Mouse (Mus musculus) ES-E14 (cell line): Measurements from ENCODE around the gene Cgn. TPM values are rescaled to one million over a fixed set of nuclear protein-coding genes. Genes with fewer than 3 reads are reported as not detected.

Experiments used
- DNase-seq: peaks from one replicate; pipeline ENCODE4 v3.0.0-alpha.2; 2013; ENCODE audit warnings: low read depth, low spot score
- H3K27ac ChIP-seq: 2 replicates; pipeline ENCODE4 v1.5.1; 2012; ENCODE audit warnings: low read depth, mild to moderate bottlenecking, low read length, moderate library complexity, mixed read lengths; ENCODE audit not compliant: poor library complexity, insufficient read depth, severe bottlenecking
- H3K36me3 ChIP-seq: 2 replicates; pipeline ENCODE4 v1.6.1; 2012; ENCODE audit warnings: mild to moderate bottlenecking, low read length, moderate library complexity, mixed read lengths; ENCODE audit not compliant: control insufficient read depth, poor library complexity, insufficient read depth, severe bottlenecking
- H3K4me1 ChIP-seq, 2 experiments: fragments of 150-350 bp in 1 of 2; sonication (generic) in 1 of 2; 2 replicates each; pipeline ENCODE4 v1.6.1; 2012; ENCODE audit warnings: low read length in 2 of 2, mild to moderate bottlenecking in 1 of 2, mixed read lengths in 1 of 2; ENCODE audit not compliant: control insufficient read depth in 2 of 2, insufficient read depth in 2 of 2, poor library complexity in 1 of 2
- H3K4me3 ChIP-seq, 2 experiments: fragments of 150-350 bp in 1 of 2; sonication (generic) in 1 of 2; 2 replicates each; pipeline ENCODE4 v1.5.1; 2012; ENCODE audit warnings: low read length in 2 of 2, low read depth in 1 of 2, mild to moderate bottlenecking in 1 of 2, mixed read lengths in 1 of 2; ENCODE audit not compliant: insufficient read depth in 1 of 2, poor library complexity in 1 of 2, severe bottlenecking in 1 of 2
- H3K9ac ChIP-seq: 2 replicates; pipeline ENCODE4 v1.6.1; 2012; ENCODE audit warnings: low read depth, mild to moderate bottlenecking, low read length, mixed read lengths; ENCODE audit not compliant: poor library complexity, insufficient read depth, severe bottlenecking
- H3K9me3 ChIP-seq: fragments of 150-350 bp; sonication (generic); 2 replicates; pipeline ENCODE4 v1.6.1; 2012; ENCODE audit warnings: low read depth, mild to moderate bottlenecking, low read length; ENCODE audit not compliant: control insufficient read depth, insufficient read depth
- CHD2 ChIP-seq: IDR thresholded peaks from 2 replicates; pipeline ENCODE4 v1.6.1; 2014; ENCODE audit warnings: mild to moderate bottlenecking, low read depth, low read length, inconsistent platforms
- HCFC1 ChIP-seq: IDR thresholded peaks from 2 replicates; pipeline ENCODE4 v1.6.1; 2012; ENCODE audit warnings: low read length, inconsistent platforms, borderline replicate concordance; ENCODE audit not compliant: insufficient read depth
- MAFK ChIP-seq: IDR thresholded peaks from 2 replicates; pipeline ENCODE4 v1.6.1; 2014; ENCODE audit warnings: mild to moderate bottlenecking, low read depth, low read length, inconsistent platforms; ENCODE audit not compliant: insufficient read depth
- ZC3H11A ChIP-seq: IDR thresholded peaks from 2 replicates; pipeline ENCODE4 v1.6.1; 2012; ENCODE audit warnings: low read depth, mild to moderate bottlenecking, inconsistent platforms, low read length, borderline replicate concordance
- ZNF384 ChIP-seq: IDR thresholded peaks from 2 replicates; pipeline ENCODE4 v1.6.1; 2012; ENCODE audit warnings: low read depth, low read length, inconsistent platforms
- in situ Hi-C, 2 experiments: fragments of 600-800 bp; cut with MboI; formaldehyde crosslinking; loops; one replicate each; pipeline ENCODE4 v1.15.1; 2025; ENCODE audit warnings: low sequenced_read_pairs in 2 of 2, inconsistent platforms in 1 of 2; ENCODE audit not compliant: unreplicated experiment in 2 of 2
- total RNA-seq: library from RNA; depleted of rRNA; stranded (reverse); fragments of 300-350 nt; gene quantifications from 2 replicates; pipeline ENCODE4 v1.2.3, GENCODE M21; 2012

The Cgn gene
- total RNA-seq, 1 experiment, result 28.8 TPM

- H3K4me3 ChIP-seq, result no peak overlapping the region
- peaks cover 0 to 4% of the 10 kb centered on the region in 2 experiments; a peak in 2 of 4 replicates for H3K4me1 ChIP-seq
- H3K9ac ChIP-seq, result no peak overlapping the region
- H3K27ac ChIP-seq, result no peak overlapping the region
- H3K9me3 ChIP-seq, result no peaks in the 10 kb centered on the region
- no peak for DNase-seq
- in situ Hi-C loops, result no loop called here
- no peak for TF ChIP-seq ZC3H11A
- no peak for TF ChIP-seq ZNF384
- no peak for TF ChIP-seq CHD2
- TF ChIP-seq MAFK, result no peak
- TF ChIP-seq HCFC1, result no peak
- no peaks in the 10 kb centered on the region for H3K36me3 ChIP-seq
Observed at GRCm38 (mm10) chr3:94824110-94824509, 37.8 kb upstream of the Cgn start.

DNA sequence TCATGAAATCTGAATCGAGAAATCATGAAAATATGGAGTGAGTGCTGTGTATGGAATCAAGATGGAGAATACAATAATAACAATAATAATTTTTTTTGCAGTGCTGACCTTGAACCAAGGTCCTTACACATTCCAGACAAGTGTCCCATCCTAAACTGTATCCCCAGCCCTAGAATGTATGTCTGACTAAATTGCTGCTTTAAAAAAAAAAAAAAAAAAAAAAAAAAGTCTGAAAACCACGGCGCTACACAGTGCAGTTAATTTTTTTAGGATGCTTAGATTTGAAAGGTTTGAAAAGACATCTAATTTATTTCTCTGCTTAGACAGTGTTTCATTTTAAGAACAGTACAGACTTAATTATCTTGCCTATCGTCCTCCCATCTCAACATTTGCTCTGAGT is 35.8 kb upstream of the Cgn start:
- TF ChIP-seq CHD2, result no peak
- TF ChIP-seq ZNF384, result peak; percentile 44; the same call in 1 of the 2 replicates
- Histone ChIP-seq H3K4me1 (peaks cover 0 to 4% of the 10 kb centered on the region in 2 experiments; a peak in 2 of 4 replicates), H3K36me3 (no peaks in the 10 kb centered on the region), H3K9ac (no peak overlapping the region), H3K9me3 (no peaks in the 10 kb centered on the region), H3K4me3 (peak overlapping the region in 1 of 2 experiments; percentile 66; a peak in 1 of 4 replicates), H3K27ac (no peak overlapping the region)
- in situ Hi-C loops, result no loop called here
- DNase-seq, result no peak

GRCm38 (mm10) chr3:94821008-94821638 is 34.8 kb upstream of the Cgn start:
- H3K36me3 ChIP-seq, result no peaks in the 10 kb centered on the region
- peaks cover 0 to 4% of the 10 kb centered on the region in 2 experiments; a peak in 2 of 4 replicates for H3K4me1 ChIP-seq
- H3K9ac ChIP-seq, result peak overlapping the region; percentile 81
- no peak for DNase-seq
- in situ Hi-C loops, result no loop called here
- H3K4me3 ChIP-seq, result peak overlapping the region; percentile 66 to 84
- H3K27ac ChIP-seq, result no peak overlapping the region
- TF ChIP-seq ZNF384 (no peak), ZC3H11A (no peak), HCFC1 (no peak), CHD2 (no peak)
- H3K9me3 ChIP-seq, result no peaks in the 10 kb centered on the region

- H3K4me1 ChIP-seq, result peaks cover 0 to 4% of the 10 kb centered on the region in 2 experiments; a peak in 2 of 4 replicates
- in situ Hi-C loops, result no loop called here
- H3K4me3 ChIP-seq, result no peak overlapping the region
- no peak for DNase-seq
- H3K9me3 ChIP-seq, result no peaks in the 10 kb centered on the region
- no peak overlapping the region for H3K27ac ChIP-seq
- no peaks in the 10 kb centered on the region for H3K36me3 ChIP-seq
- no peak for TF ChIP-seq MAFK
- TF ChIP-seq ZNF384, result no peak
- no peak for TF ChIP-seq HCFC1
- no peak for TF ChIP-seq CHD2
- no peak for TF ChIP-seq ZC3H11A
- peak overlapping the region; percentile 28; the same call in 1 of the 2 replicates for H3K9ac ChIP-seq
Observed at GRCm38 (mm10) chr3:94819452-94820425, 33.4 kb upstream of the Cgn start.
